Mouse (Mus musculus): ENCODE measurements around the gene Vmac. TPM values are rescaled to one million over a fixed set of nuclear protein-coding genes. Genes with fewer than 3 reads are reported as not detected.
A peak's percentile ranks its signal among the peaks of the same experiment; 100 is the strongest.

The Vmac gene
- polyA plus RNA-seq, 1 experiment from 2014 or later, result 22.4 TPM

DNA sequence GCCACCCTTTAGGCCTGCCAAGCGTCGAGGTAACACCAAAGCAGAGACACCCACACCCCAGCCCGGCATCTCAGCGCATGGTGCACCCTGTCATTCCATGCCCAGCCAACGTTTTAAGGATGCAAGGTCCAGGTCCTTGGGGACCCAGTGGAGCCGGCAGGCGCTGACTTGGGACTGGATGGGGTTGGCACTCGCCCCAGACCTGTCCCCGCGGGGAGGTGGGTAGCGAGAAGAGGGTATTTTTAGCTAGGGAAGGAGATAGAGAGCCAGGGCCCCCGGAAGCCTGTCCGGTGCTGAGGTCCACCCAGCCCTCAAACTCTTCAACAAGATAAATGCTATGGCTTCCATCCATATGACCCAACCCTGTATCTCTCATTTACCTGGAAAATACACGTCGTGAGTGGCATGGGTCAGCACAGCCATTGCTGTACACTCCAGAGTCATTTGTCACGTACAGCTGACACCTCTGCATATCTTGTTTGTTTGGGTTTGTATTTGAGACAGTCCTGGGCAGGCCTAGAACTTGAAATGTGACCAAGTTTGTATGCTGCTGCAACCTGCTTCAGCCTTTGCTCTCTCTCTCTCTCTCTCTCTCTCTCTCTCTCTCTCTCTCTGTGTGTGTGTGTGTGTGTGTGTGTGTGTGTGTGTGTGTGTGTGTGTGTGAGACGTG lies 22.4 kb upstream of the Vmac start:
- Histone ChIP-seq H3K27me3 (ENCODE audit: insufficient read depth, low read length) (no peaks in the 10 kb centered on the region), H3K4me3 (ENCODE audit: low read length) (no peak overlapping the region), H3K27ac (ENCODE audit: low read length) (no peak overlapping the region), H3K9me3 (ENCODE audit: low read length) (no peaks in the 10 kb centered on the region), H3K4me2 (replicated peaks; ENCODE audit: low read depth, low read length) (no peak overlapping the region), H3K36me3 (ENCODE audit: insufficient read depth, low read length) (no peaks in the 10 kb centered on the region), H3K4me1 (ENCODE audit: insufficient read depth, low read length) (no peaks in the 10 kb centered on the region), H3K9ac (replicated peaks; ENCODE audit: low read length) (no peak overlapping the region)
- no peak for ATAC-seq (ENCODE audit: low FRiP score, low TSS enrichment)
- 80% methylated on average over 17 of the region's 17 CpGs for WGBS

DNA sequence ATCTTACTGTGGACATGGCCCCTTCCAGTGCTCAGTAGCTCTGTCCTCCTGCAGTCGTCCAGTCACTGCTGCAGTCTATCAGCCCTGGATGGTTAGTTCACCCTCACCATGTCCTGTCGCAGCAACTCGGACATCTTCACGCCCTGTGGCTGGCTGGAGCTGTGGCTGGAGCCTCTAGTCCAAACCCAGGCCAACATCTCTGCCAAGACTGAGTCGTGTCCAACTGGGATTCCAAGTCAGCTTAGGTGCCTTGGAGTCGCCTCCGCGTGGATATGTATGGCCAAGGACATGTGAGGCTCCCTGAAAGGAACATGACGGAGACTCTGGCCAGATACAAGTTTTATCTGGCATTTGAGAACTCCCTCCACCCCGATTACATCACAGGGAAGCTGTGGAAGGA lies 20.4 kb upstream of the Vmac start:
- no peaks in the 10 kb centered on the region for H3K9me3 ChIP-seq (ENCODE audit: low read length)
- no peak overlapping the region for H3K4me2 ChIP-seq (replicated peaks; ENCODE audit: low read depth, low read length)
- no peaks in the 10 kb centered on the region for H3K4me1 ChIP-seq (ENCODE audit: insufficient read depth, low read length)
- ATAC-seq (ENCODE audit: low FRiP score, low TSS enrichment), result no peak
- no peak overlapping the region for H3K4me3 ChIP-seq (ENCODE audit: low read length)
- H3K9ac ChIP-seq (replicated peaks; ENCODE audit: low read length), result no peak overlapping the region
- no peaks in the 10 kb centered on the region for H3K27me3 ChIP-seq (ENCODE audit: insufficient read depth, low read length)
- no peaks in the 10 kb centered on the region for H3K36me3 ChIP-seq (ENCODE audit: insufficient read depth, low read length)
- 80% methylated on average over 10 of the region's 10 CpGs for WGBS
- no peak overlapping the region for H3K27ac ChIP-seq (ENCODE audit: low read length)

DNA sequence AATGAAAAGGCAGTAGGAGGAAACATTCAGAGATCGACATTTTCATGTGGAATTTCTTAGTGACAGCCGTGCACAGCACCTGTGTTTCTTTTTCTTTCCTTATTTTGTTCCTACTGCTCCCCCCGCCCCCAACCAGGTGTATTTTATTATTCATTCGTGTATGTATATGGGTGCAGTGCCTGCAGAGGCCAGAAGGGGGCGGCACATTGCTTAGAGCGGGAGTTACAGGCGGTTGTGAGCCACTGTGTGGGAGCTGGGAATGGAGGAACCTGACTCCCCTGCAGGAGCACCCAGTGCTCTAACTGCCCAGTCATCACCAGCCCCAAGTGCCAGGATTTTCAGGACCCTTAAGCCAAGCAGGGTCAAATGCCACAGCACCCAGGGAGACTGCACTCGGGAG lies 18.7 kb upstream of the Vmac start:
- H3K9ac ChIP-seq (replicated peaks; ENCODE audit: low read length), result no peak overlapping the region
- H3K36me3 ChIP-seq (ENCODE audit: insufficient read depth, low read length), result no peaks in the 10 kb centered on the region
- no peaks in the 10 kb centered on the region for H3K27me3 ChIP-seq (ENCODE audit: insufficient read depth, low read length)
- no peaks in the 10 kb centered on the region for H3K9me3 ChIP-seq (ENCODE audit: low read length)
- H3K27ac ChIP-seq (ENCODE audit: low read length), result no peak overlapping the region
- no peaks in the 10 kb centered on the region for H3K4me1 ChIP-seq (ENCODE audit: insufficient read depth, low read length)
- ATAC-seq (ENCODE audit: low FRiP score, low TSS enrichment), result no peak
- 42% methylated on average over 8 of the region's 8 CpGs for WGBS
- no peak overlapping the region for H3K4me2 ChIP-seq (replicated peaks; ENCODE audit: low read depth, low read length)
- H3K4me3 ChIP-seq (ENCODE audit: low read length), result no peak overlapping the region

DNA sequence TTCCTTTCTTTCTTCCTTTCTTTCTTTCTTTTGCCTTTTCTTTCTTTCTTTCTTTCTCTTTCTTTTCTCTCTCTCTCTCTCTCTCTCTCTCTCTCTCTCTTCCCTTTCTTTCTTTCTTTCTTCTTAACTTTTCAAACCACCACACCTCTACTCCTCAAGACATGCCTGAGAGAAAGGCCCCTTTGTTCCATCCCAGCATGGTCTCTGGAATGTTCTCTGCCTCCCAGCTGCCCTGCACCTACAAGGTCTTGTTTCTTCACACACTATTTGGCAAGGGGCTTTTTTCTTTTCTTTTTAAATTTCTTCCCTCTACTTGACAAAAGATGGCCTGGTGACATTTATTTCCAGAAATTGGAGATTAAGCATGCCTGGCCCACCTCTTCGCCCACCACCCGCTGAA lies 11.8 kb upstream of the Vmac start:
- Histone ChIP-seq H3K9ac (replicated peaks; ENCODE audit: low read length) (no peak overlapping the region), H3K9me3 (ENCODE audit: low read length) (peaks cover 4% of the 10 kb centered on the region; the same call in 1 of the 2 replicates), H3K27ac (ENCODE audit: low read length) (no peak overlapping the region), H3K27me3 (ENCODE audit: insufficient read depth, low read length) (no peaks in the 10 kb centered on the region), H3K4me1 (ENCODE audit: insufficient read depth, low read length) (peaks cover 23% of the 10 kb centered on the region), H3K4me3 (ENCODE audit: low read length) (no peak overlapping the region), H3K4me2 (replicated peaks; ENCODE audit: low read depth, low read length) (no peak overlapping the region), H3K36me3 (ENCODE audit: insufficient read depth, low read length) (no peaks in the 10 kb centered on the region)
- 64% methylated on average over 2 of the region's 2 CpGs for WGBS
- no peak for ATAC-seq (ENCODE audit: low FRiP score, low TSS enrichment)

DNA sequence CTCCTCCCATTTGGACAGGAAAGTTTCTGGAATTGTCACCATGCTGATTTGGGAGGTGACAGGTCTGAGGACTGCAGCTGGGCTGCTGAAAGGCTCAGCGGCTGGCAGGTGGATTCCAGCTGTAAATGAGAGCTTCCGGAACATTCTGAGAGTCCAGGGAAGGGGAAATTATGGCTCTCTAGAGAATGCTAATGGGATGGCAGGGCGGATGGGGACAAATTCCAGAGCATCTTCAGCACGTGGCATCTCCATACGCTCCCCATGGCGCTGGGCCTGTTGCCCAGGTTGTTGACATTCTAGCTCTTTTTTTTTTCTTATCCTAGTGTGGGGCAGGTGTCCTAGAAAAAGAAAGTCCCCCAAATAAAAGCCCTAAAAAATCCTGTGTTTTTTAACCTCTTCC lies 11.3 kb upstream of the Vmac start:
- H3K4me3 ChIP-seq (ENCODE audit: low read length), result no peak overlapping the region
- ATAC-seq (ENCODE audit: low FRiP score, low TSS enrichment), result no peak
- no peak overlapping the region for H3K27ac ChIP-seq (ENCODE audit: low read length)
- peaks cover 23% of the 10 kb centered on the region for H3K4me1 ChIP-seq (ENCODE audit: insufficient read depth, low read length)
- 49% methylated on average over 6 of the region's 6 CpGs for WGBS
- no peaks in the 10 kb centered on the region for H3K27me3 ChIP-seq (ENCODE audit: insufficient read depth, low read length)
- peaks cover 4% of the 10 kb centered on the region; the same call in 1 of the 2 replicates for H3K9me3 ChIP-seq (ENCODE audit: low read length)
- no peak overlapping the region for H3K4me2 ChIP-seq (replicated peaks; ENCODE audit: low read depth, low read length)
- no peaks in the 10 kb centered on the region for H3K36me3 ChIP-seq (ENCODE audit: insufficient read depth, low read length)
- H3K9ac ChIP-seq (replicated peaks; ENCODE audit: low read length), result no peak overlapping the region

DNA sequence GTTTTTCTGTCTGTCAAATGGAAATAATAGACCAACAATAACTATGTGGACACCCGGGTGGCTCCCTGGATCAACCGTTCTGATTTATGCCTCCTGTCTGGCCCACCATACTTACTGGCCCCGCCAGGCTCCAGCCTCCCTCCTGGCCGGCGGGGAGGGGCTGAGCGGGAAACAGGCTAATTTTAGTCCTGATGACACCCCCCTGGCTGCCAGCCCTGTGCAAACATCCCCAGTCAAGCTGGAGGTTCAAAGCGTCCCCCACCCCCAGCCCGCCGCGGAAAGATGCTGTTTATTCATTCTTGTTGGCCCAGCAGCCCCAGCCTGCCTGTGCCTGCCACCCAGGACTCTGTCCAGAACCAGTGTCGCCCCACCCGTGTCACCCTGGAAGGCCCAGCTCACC lies 10.3 kb upstream of the Vmac start:
- Histone ChIP-seq H3K9me3 (ENCODE audit: low read length) (peaks cover 4% of the 10 kb centered on the region; the same call in 1 of the 2 replicates), H3K4me3 (ENCODE audit: low read length) (no peak overlapping the region), H3K9ac (replicated peaks; ENCODE audit: low read length) (no peak overlapping the region), H3K4me2 (replicated peaks; ENCODE audit: low read depth, low read length) (no peak overlapping the region), H3K36me3 (ENCODE audit: insufficient read depth, low read length) (peaks cover 2% of the 10 kb centered on the region; the same call in 1 of the 2 replicates), H3K27me3 (ENCODE audit: insufficient read depth, low read length) (no peaks in the 10 kb centered on the region), H3K4me1 (ENCODE audit: insufficient read depth, low read length) (peaks cover 26% of the 10 kb centered on the region), H3K27ac (ENCODE audit: low read length) (no peak overlapping the region)
- ATAC-seq (ENCODE audit: low FRiP score, low TSS enrichment), result no peak
- WGBS, result 9% methylated on average over 12 of the region's 12 CpGs

DNA sequence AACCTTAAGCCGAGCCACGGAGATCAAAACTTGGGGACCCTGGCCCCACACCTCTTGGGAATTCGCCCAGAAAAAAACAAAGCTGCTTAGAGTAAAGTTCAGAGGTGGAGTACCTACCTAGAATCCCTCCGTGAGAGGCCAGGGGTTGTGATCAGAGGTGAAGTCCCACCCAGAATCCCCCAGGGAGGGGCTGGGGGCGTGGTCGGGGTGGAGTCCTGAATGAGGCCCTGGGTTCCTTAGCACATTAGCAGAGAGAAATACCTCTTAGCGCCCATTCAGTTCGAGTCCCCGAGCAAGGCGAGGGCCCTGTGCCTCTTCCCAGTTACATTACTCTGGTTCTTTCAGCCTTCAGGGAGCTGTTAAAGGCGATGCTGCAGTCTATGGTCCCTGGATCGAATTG lies 9.8 kb upstream of the Vmac start:
- Histone ChIP-seq H3K4me2 (replicated peaks; ENCODE audit: low read depth, low read length) (no peak overlapping the region), H3K4me1 (ENCODE audit: insufficient read depth, low read length) (peaks cover 30% of the 10 kb centered on the region), H3K27me3 (ENCODE audit: insufficient read depth, low read length) (no peaks in the 10 kb centered on the region), H3K27ac (ENCODE audit: low read length) (peak overlapping the region; percentile 68; the same call in 1 of the 2 replicates), H3K36me3 (ENCODE audit: insufficient read depth, low read length) (peaks cover 7% of the 10 kb centered on the region; the same call in 1 of the 2 replicates), H3K9me3 (ENCODE audit: low read length) (peaks cover 4% of the 10 kb centered on the region; the same call in 1 of the 2 replicates), H3K4me3 (ENCODE audit: low read length) (no peak overlapping the region), H3K9ac (replicated peaks; ENCODE audit: low read length) (no peak overlapping the region; the same call in 1 of the 2 replicates)
- no peak for ATAC-seq (ENCODE audit: low FRiP score, low TSS enrichment)
- whole genome bisulfite sequencing, result 6% methylated on average over 12 of the region's 12 CpGs

DNA sequence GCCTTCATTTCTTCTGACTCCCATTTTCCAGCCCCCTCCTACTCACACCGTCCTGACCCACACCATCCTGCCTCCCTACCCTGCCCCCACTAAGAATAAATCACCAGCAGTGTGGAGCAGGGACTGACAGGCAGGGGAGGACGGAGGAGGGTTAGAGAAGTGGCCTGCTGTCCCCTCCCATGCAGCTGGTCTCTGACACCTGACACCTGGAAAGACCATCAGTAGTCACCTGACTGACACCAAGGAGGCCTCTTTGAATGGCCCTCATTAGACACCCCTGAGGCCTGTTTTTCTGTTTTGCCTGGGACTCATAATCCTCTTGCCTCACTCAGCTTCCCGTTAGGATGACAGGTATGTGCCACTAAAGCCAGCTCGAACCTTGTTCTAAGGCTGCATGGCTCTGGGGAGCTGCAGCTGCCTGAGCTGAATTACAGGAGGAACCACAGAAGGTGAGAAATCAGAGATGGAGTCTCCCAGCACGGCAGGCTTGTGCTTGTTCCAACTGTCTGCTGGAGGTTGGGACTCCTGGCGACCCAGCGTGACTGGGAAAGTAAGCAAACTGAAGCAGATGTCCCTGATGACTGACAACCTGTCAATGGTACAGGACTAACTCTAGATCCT lies 9.3 kb upstream of the Vmac start:
- Histone ChIP-seq H3K4me1 (ENCODE audit: insufficient read depth, low read length) (peaks cover 35% of the 10 kb centered on the region), H3K9me3 (ENCODE audit: low read length) (peaks cover 4% of the 10 kb centered on the region; the same call in 1 of the 2 replicates), H3K4me3 (ENCODE audit: low read length) (no peak overlapping the region), H3K9ac (replicated peaks; ENCODE audit: low read length) (no peak overlapping the region; the same call in 1 of the 2 replicates), H3K4me2 (replicated peaks; ENCODE audit: low read depth, low read length) (no peak overlapping the region), H3K36me3 (ENCODE audit: insufficient read depth, low read length) (peaks cover 9% of the 10 kb centered on the region), H3K27ac (ENCODE audit: low read length) (peak overlapping the region; percentile 68), H3K27me3 (ENCODE audit: insufficient read depth, low read length) (no peaks in the 10 kb centered on the region)
- 7% methylated on average over 7 of the region's 7 CpGs for WGBS
- ATAC-seq (ENCODE audit: low FRiP score, low TSS enrichment), result peak; percentile 81

DNA sequence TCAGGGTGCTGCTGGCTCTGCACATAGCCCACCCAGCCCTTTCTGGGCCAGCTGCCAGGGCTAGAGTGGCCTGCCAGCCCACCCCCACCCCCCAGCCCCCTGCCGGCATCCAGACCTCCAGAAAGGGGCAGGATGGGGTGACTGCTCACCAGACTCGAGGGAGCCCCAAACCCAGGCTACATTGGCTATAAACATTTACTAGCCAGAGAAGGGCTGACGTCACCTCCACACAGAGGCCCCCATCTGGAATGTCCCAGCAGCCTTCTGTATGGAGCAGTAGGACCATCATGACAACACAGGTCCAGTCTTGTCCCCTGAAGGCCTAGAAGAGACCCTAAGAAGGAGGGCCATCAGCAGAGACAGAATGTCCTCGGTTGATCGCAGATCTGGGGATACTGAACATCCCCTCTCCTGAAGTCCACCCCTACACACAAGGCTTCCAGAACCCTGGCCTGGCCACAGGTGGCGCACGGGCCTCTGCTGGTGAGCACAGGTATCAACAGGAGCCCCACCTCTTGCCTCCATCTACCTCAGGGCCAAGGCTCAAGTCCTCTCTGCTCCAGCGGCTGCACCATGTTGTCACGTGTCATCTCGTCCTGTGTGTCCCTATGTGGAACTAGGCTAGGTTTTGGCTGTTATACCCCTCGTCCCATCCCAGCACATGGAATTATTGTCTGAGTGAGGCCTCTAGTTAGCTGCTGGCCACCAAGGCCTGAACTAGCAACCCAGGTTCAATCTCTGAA lies 5.8 kb upstream of the Vmac start:
- H3K36me3 ChIP-seq (ENCODE audit: insufficient read depth, low read length), result peaks cover 20% of the 10 kb centered on the region
- peaks cover 46% of the 10 kb centered on the region for H3K4me1 ChIP-seq (ENCODE audit: insufficient read depth, low read length)
- no peak overlapping the region for H3K4me3 ChIP-seq (ENCODE audit: low read length)
- H3K9ac ChIP-seq (replicated peaks; ENCODE audit: low read length), result no peak overlapping the region
- 85% methylated on average over 11 of the region's 11 CpGs for WGBS
- no peak overlapping the region for H3K4me2 ChIP-seq (replicated peaks; ENCODE audit: low read depth, low read length)
- ATAC-seq (ENCODE audit: low FRiP score, low TSS enrichment), result no peak
- peaks cover 4% of the 10 kb centered on the region; the same call in 1 of the 2 replicates for H3K9me3 ChIP-seq (ENCODE audit: low read length)
- H3K27ac ChIP-seq (ENCODE audit: low read length), result no peak overlapping the region
- no peaks in the 10 kb centered on the region for H3K27me3 ChIP-seq (ENCODE audit: insufficient read depth, low read length)
